Mouse (Mus musculus) small intestine, adult 2 months (tissue): ENCODE data around the gene Phf12.

Experiments used
- CTCF ChIP-seq: fragments of 200-500 bp; IDR thresholded peaks from 2 replicates; pipeline ENCODE4 v1.5.1; 2012; ENCODE audit warnings: low read depth, mild to moderate bottlenecking, control low read depth, inconsistent platforms, low read length, moderate library complexity, mixed read lengths; ENCODE audit not compliant: insufficient replicate concordance, insufficient read length; ENCODE audit errors: extremely low read depth
- POLR2A ChIP-seq: fragments of 200-500 bp; IDR thresholded peaks from 2 replicates; pipeline ENCODE4 v1.6.1; 2012; ENCODE audit warnings: low read depth, mild to moderate bottlenecking, control low read depth, inconsistent platforms, low read length, moderate library complexity

DNA sequence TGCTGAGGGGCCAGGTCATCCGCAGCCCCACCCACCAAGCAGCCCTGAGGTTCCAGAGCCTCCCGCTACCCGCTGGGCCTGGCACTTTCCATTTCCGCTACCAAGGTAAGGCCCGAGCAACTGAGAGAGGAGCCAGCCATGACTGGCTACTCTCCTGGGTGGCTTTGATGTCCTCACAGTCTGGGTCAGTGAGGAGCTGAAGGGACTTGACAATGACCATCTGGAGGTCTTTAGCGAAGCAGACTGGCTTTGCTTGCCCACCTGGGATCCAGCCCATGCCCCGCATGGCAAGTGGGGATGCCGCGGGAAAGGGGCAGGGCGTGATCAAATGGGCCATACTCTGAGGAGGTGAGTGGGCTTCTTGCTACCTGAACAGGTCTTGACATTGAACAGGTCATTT is 19.6 kb upstream of the Phf12 start:
- TF ChIP-seq CTCF (no peak), POLR2A (no peak)
